Mouse (Mus musculus) adrenal gland, postnatal 10 days (tissue): Measurements from ENCODE around the gene Klhl42. TPM values are rescaled to one million over a fixed set of nuclear protein-coding genes. Genes with fewer than 3 reads are reported as not detected.
A peak's percentile ranks its signal among the peaks of the same experiment; 100 is the strongest.

ENCODE experiments used
- DNase-seq: peaks from one replicate; pipeline ENCODE4 v3.0.0; 2021; ENCODE audit warnings: mixed read lengths
- total RNA-seq, 2 experiments: library from RNA; stranded (reverse); gene quantifications; 2 replicates each; pipeline ENCODE4 v1.2.3; 2021

Gene Klhl42
- total RNA-seq, 2 experiments from 2014 or later = 21.6 to 22.4 TPM

- peak; percentile 42 for DNase-seq
These were observed 4.5 kb upstream of the Klhl42 start, which contains the start of gene Mansc4 for GRCm38 (mm10) chr6:147086594-147087225. Mansc4 (minus strand) TSS chr6:147087032.

- DNase-seq = no peak
These were observed 3.4 kb upstream of the Klhl42 start for GRCm38 (mm10) chr6:147087736-147088135.

GRCm38 (mm10) chr6:147088517-147088916 lies 2.7 kb upstream of the Klhl42 start:
- no peak for DNase-seq

- DNase-seq = no peak
These were observed 988 bp upstream of the Klhl42 start for GRCm38 (mm10) chr6:147090191-147090590.

- peak; percentile 71 for DNase-seq
These were observed 957 bp downstream of the Klhl42 start for GRCm38 (mm10) chr6:147092136-147092535.

- DNase-seq = no peak
These were observed 3.6 kb downstream of the Klhl42 start for GRCm38 (mm10) chr6:147094771-147095170.

GRCm38 (mm10) chr6:147096109-147096508 lies 4.9 kb downstream of the Klhl42 start:
- no peak for DNase-seq

- no peak for DNase-seq
These were observed 5.8 kb downstream of the Klhl42 start for GRCm38 (mm10) chr6:147096934-147097333.

- no peak for DNase-seq
These were observed 6.3 kb downstream of the Klhl42 start for GRCm38 (mm10) chr6:147097346-147097929.

GRCm38 (mm10) chr6:147099458-147100277 lies 8.5 kb downstream of the Klhl42 start:
- DNase-seq = no peak

GRCm38 (mm10) chr6:147102293-147102692 lies 11.1 kb downstream of the Klhl42 start:
- no peak for DNase-seq

- DNase-seq = no peak
These were observed 14.3 kb downstream of the Klhl42 start for GRCm38 (mm10) chr6:147105529-147105928.

- no peak for DNase-seq
These were observed 15.5 kb downstream of the Klhl42 start for GRCm38 (mm10) chr6:147106716-147107115.

- no peak for DNase-seq
These were observed 18.1 kb downstream of the Klhl42 start for GRCm38 (mm10) chr6:147109283-147109682.

GRCm38 (mm10) chr6:147116579-147116978 lies 25.4 kb downstream of the Klhl42 start:
- DNase-seq = peak; percentile 91

GRCm38 (mm10) chr6:147117764-147118163 lies 26.6 kb downstream of the Klhl42 start:
- no peak for DNase-seq

GRCm38 (mm10) chr6:147118190-147118589 lies 27.0 kb downstream of the Klhl42 start:
- DNase-seq = no peak

GRCm38 (mm10) chr6:147121320-147121719 lies 30.1 kb downstream of the Klhl42 start:
- DNase-seq = no peak

GRCm38 (mm10) chr6:147127239-147127638 lies 36.1 kb downstream of the Klhl42 start:
- no peak for DNase-seq

GRCm38 (mm10) chr6:147138260-147138659 lies 47.1 kb downstream of the Klhl42 start:
- DNase-seq = no peak

GRCm38 (mm10) chr6:147140600-147141154 lies 49.5 kb downstream of the Klhl42 start:
- no peak for DNase-seq

- no peak for DNase-seq
These were observed 53.5 kb downstream of the Klhl42 start for GRCm38 (mm10) chr6:147144664-147145063.

- DNase-seq = peak; percentile 69
These were observed 54.1 kb downstream of the Klhl42 start for GRCm38 (mm10) chr6:147145277-147145676.
